Mouse (Mus musculus): ENCODE data around the gene Rras2.

DNA sequence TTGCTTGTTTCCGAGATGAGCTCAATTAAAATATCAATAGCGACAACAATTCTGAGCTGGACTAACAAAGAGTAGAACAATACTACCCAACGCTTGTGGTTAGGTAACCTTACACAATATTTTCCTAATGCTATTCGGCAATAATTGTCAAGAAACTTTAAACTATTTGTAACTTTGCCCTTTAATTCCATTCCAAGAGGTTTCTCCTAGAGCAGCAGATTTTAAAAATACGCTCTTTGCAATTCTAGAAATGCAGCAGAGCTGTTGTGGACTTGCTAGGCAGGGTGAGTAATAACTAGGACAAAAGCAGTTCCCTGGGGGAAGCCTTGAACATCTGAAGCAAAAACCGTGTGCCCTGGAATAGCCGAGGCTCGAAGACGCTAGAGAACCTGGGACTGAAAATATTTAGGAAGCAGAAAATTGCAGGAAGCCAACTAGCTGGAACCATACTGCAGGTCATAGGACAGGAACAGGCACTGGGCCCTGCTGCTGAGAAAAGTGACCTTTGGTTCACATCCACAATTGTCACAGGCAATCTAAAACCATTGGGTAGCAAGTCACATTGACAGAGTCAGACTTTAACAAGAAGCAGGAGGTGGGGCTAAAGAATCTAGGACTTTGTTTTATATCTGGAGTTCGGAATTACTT, 24.7 kb upstream of the Rras2 start:
- TF ChIP-seq POLR2A (IDR thresholded peaks at IDR 0.05; ENCODE audit: extremely low read depth, insufficient read depth, low read length) (no peak), CTCF (IDR thresholded peaks at IDR 0.05; ENCODE audit: extremely low read depth, insufficient read depth, low read length) (no peak)
